Mouse (Mus musculus) embryonic facial prominence, embryonic 15.5 days (tissue): ENCODE measurements around the gene Mcu. TPM values are rescaled to one million over a fixed set of nuclear protein-coding genes. Genes with fewer than 3 reads are reported as not detected.

Experiments used
- ATAC-seq: fragments of 200-750 bp; cut with Nextera tagmentation; 2 replicates; pipeline ENCODE4 v1.8.0; 2017; ENCODE audit warnings: low read depth, moderate TSS enrichment; ENCODE audit not compliant: insufficient number of reproducible peaks, low FRiP score, low TSS enrichment
- H3K27ac ChIP-seq: fragments of 300-500 bp; sonication (generic); replicated peaks from 2 replicates; pipeline ENCODE4 v1.5.1; 2015; ENCODE audit warnings: mild to moderate bottlenecking, inconsistent platforms
- H3K27me3 ChIP-seq: fragments of 300-500 bp; sonication (generic); 2 replicates; pipeline ENCODE4 v1.6.1; 2015; ENCODE audit warnings: inconsistent platforms
- H3K36me3 ChIP-seq: fragments of 300-500 bp; sonication (generic); 2 replicates; pipeline ENCODE4 v1.6.1; 2015; ENCODE audit warnings: mild to moderate bottlenecking, inconsistent platforms
- H3K4me1 ChIP-seq: fragments of 300-500 bp; sonication (generic); 2 replicates; pipeline ENCODE4 v1.6.1; 2015; ENCODE audit warnings: inconsistent platforms
- H3K4me2 ChIP-seq: fragments of 300-500 bp; sonication (generic); replicated peaks from 2 replicates; pipeline ENCODE4 v1.6.1; 2015; ENCODE audit warnings: mild to moderate bottlenecking, inconsistent platforms
- H3K4me3 ChIP-seq: fragments of 300-500 bp; sonication (generic); replicated peaks from 2 replicates; pipeline ENCODE4 v1.5.1; 2015; ENCODE audit warnings: mild to moderate bottlenecking, inconsistent platforms
- H3K9ac ChIP-seq: fragments of 300-500 bp; sonication (generic); 2 replicates; pipeline ENCODE4 v1.6.1; 2015; ENCODE audit warnings: inconsistent platforms
- H3K9me3 ChIP-seq: fragments of 300-500 bp; sonication (generic); replicated peaks from 2 replicates; pipeline ENCODE4 v1.6.1; 2016; ENCODE audit warnings: inconsistent platforms
- WGBS: fragments of 180-500 bp; shearing (Covaris S2); methylation state at CpG from one replicate; pipeline ENCODE4 v1.1.7; 2015; 5-methylcytosine and 5-hydroxymethylcytosine counted together
- polyA plus RNA-seq: library from polyadenylated mRNA; unstranded; fragments of >200 nt; fragmentation: Nextera tagmentation; extraction: Ambion mirVana; gene quantifications from 2 replicates; pipeline ENCODE4 v1.2.1, GENCODE M21; 2015

Mcu gene
- polyA plus RNA-seq, 1 experiment from 2014 or later: 40.7 TPM

- H3K9me3 ChIP-seq: no peaks in the 10 kb centered on the region
- no peak overlapping the region for H3K27ac ChIP-seq
- no peak for ATAC-seq
- no peak overlapping the region for H3K4me3 ChIP-seq
- H3K9ac ChIP-seq: no peak overlapping the region
- H3K27me3 ChIP-seq: no peaks in the 10 kb centered on the region
- 65% methylated on average over 6 of the region's 6 CpGs for WGBS
- no peak overlapping the region for H3K4me2 ChIP-seq
- peaks cover 16% of the 10 kb centered on the region for H3K4me1 ChIP-seq
- H3K36me3 ChIP-seq: no peaks in the 10 kb centered on the region
Observed at GRCm38 (mm10) chr10:59537579-59537978, 78.9 kb downstream of the Mcu start.

GRCm38 (mm10) chr10:59532256-59532655 lies 84.2 kb downstream of the Mcu start:
- no peaks in the 10 kb centered on the region for H3K36me3 ChIP-seq
- 89% methylated on average over 6 of the region's 6 CpGs for WGBS

GRCm38 (mm10) chr10:59527819-59528218 lies 88.7 kb downstream of the Mcu start:
- no peak overlapping the region for H3K9ac ChIP-seq
- H3K27me3 ChIP-seq: no peaks in the 10 kb centered on the region
- WGBS: 82% methylated on average over 5 of the region's 5 CpGs
- no peak overlapping the region for H3K4me2 ChIP-seq
- no peak overlapping the region for H3K27ac ChIP-seq
- H3K36me3 ChIP-seq: no peaks in the 10 kb centered on the region
- no peak for ATAC-seq
- H3K9me3 ChIP-seq: no peaks in the 10 kb centered on the region
- no peak overlapping the region for H3K4me3 ChIP-seq
- H3K4me1 ChIP-seq: 0 out of 2 replicates have a peak, but pooled peaks cover 5% of the 10 kb centered on the region

More at GRCm38 (mm10) chr10:59532256-59532655, 84.2 kb downstream of the Mcu start:
- no peak for ATAC-seq
- H3K4me1 ChIP-seq: no peaks in the 10 kb centered on the region
- H3K27me3 ChIP-seq: no peaks in the 10 kb centered on the region
- no peaks in the 10 kb centered on the region for H3K9me3 ChIP-seq
- H3K4me3 ChIP-seq: no peak overlapping the region
- H3K4me2 ChIP-seq: no peak overlapping the region
- no peak overlapping the region for H3K27ac ChIP-seq
- H3K9ac ChIP-seq: no peak overlapping the region

- Histone ChIP-seq H3K4me3 (no peak overlapping the region), H3K9ac (no peak overlapping the region), H3K27me3 (no peaks in the 10 kb centered on the region), H3K4me2 (no peak overlapping the region), H3K36me3 (no peaks in the 10 kb centered on the region), H3K4me1 (0 out of 2 replicates have a peak, but pooled peaks cover 5% of the 10 kb centered on the region), H3K27ac (no peak overlapping the region), H3K9me3 (no peaks in the 10 kb centered on the region)
- no peak for ATAC-seq
- 83% methylated on average over 11 of the region's 11 CpGs for WGBS
Observed at GRCm38 (mm10) chr10:59527311-59527710, 89.2 kb downstream of the Mcu start.

- no peaks in the 10 kb centered on the region for H3K27me3 ChIP-seq
- no peaks in the 10 kb centered on the region for H3K9me3 ChIP-seq
- ATAC-seq: no peak
- 83% methylated on average over 5 of the region's 5 CpGs for WGBS
- no peaks in the 10 kb centered on the region for H3K36me3 ChIP-seq
- no peak overlapping the region for H3K4me3 ChIP-seq
- H3K4me1 ChIP-seq: 0 out of 2 replicates have a peak, but pooled peaks cover 5% of the 10 kb centered on the region
- no peak overlapping the region for H3K9ac ChIP-seq
- H3K4me2 ChIP-seq: no peak overlapping the region
- no peak overlapping the region for H3K27ac ChIP-seq
Observed at GRCm38 (mm10) chr10:59524675-59525074, 91.8 kb downstream of the Mcu start.

- Histone ChIP-seq H3K9ac (no peak overlapping the region), H3K4me2 (no peak overlapping the region), H3K36me3 (no peaks in the 10 kb centered on the region), H3K4me3 (no peak overlapping the region), H3K27ac (no peak overlapping the region), H3K9me3 (no peaks in the 10 kb centered on the region), H3K27me3 (no peaks in the 10 kb centered on the region), H3K4me1 (0 out of 2 replicates have a peak, but pooled peaks cover 5% of the 10 kb centered on the region)
- WGBS: 73% methylated on average over 8 of the region's 8 CpGs
- no peak for ATAC-seq
Observed at GRCm38 (mm10) chr10:59523826-59524331, 92.6 kb downstream of the Mcu start.

- no peak overlapping the region for H3K4me2 ChIP-seq
- 0 out of 2 replicates have a peak, but pooled peaks cover 5% of the 10 kb centered on the region for H3K4me1 ChIP-seq
- no peak overlapping the region for H3K27ac ChIP-seq
- 97% methylated on average over 2 of the region's 2 CpGs for WGBS
- H3K4me3 ChIP-seq: no peak overlapping the region
- no peak overlapping the region for H3K9ac ChIP-seq
- no peak for ATAC-seq
- H3K36me3 ChIP-seq: no peaks in the 10 kb centered on the region
- H3K27me3 ChIP-seq: no peaks in the 10 kb centered on the region
- no peaks in the 10 kb centered on the region for H3K9me3 ChIP-seq
Observed at GRCm38 (mm10) chr10:59520701-59521100, 95.8 kb downstream of the Mcu start.

- Histone ChIP-seq H3K36me3 (no peaks in the 10 kb centered on the region), H3K4me3 (no peak overlapping the region), H3K9me3 (no peaks in the 10 kb centered on the region), H3K4me1 (no peaks in the 10 kb centered on the region), H3K4me2 (no peak overlapping the region), H3K27me3 (no peaks in the 10 kb centered on the region), H3K27ac (no peak overlapping the region), H3K9ac (no peak overlapping the region)
- WGBS: 87% methylated on average over 3 of the region's 3 CpGs
- no peak for ATAC-seq
Observed at GRCm38 (mm10) chr10:59519411-59519810, 97.1 kb downstream of the Mcu start.

- Histone ChIP-seq H3K4me2 (no peak overlapping the region), H3K4me3 (no peak overlapping the region), H3K27me3 (no peaks in the 10 kb centered on the region), H3K4me1 (no peaks in the 10 kb centered on the region), H3K9me3 (no peaks in the 10 kb centered on the region), H3K27ac (no peak overlapping the region), H3K36me3 (no peaks in the 10 kb centered on the region), H3K9ac (no peak overlapping the region)
- ATAC-seq: no peak
- WGBS: 90% methylated on average over 13 of the region's 13 CpGs
Observed at GRCm38 (mm10) chr10:59517201-59517600, 99.3 kb downstream of the Mcu start.

- ATAC-seq: no peak
- H3K9ac ChIP-seq: no peak overlapping the region
- H3K4me3 ChIP-seq: no peak overlapping the region
- no peaks in the 10 kb centered on the region for H3K36me3 ChIP-seq
- H3K27me3 ChIP-seq: no peaks in the 10 kb centered on the region
- H3K9me3 ChIP-seq: no peaks in the 10 kb centered on the region
- WGBS: 73% methylated on average over 15 of the region's 15 CpGs
- no peak overlapping the region for H3K27ac ChIP-seq
- peaks cover 17% of the 10 kb centered on the region for H3K4me1 ChIP-seq
- H3K4me2 ChIP-seq: no peak overlapping the region
Observed at GRCm38 (mm10) chr10:59514739-59515464, 101.6 kb downstream of the Mcu start.

- H3K27me3 ChIP-seq: no peaks in the 10 kb centered on the region
- no peaks in the 10 kb centered on the region for H3K9me3 ChIP-seq
- no peak overlapping the region for H3K4me2 ChIP-seq
- H3K36me3 ChIP-seq: no peaks in the 10 kb centered on the region
- no peak overlapping the region for H3K27ac ChIP-seq
- no peak for ATAC-seq
- H3K9ac ChIP-seq: no peak overlapping the region
- peaks cover 24% of the 10 kb centered on the region for H3K4me1 ChIP-seq
- H3K4me3 ChIP-seq: no peak overlapping the region
- 81% methylated on average over 9 of the region's 9 CpGs for WGBS
Observed at GRCm38 (mm10) chr10:59512173-59512572, 104.3 kb downstream of the Mcu start.
